Mouse (Mus musculus) bone marrow macrophage, adult 2 months (primary cell): Measurements from ENCODE around the gene Cnot1.

Experiments
- CTCF ChIP-seq: IDR thresholded peaks from 2 replicates; pipeline ENCODE4 v1.5.1; 2012; ENCODE audit warnings: low read depth, mild to moderate bottlenecking, low read length, moderate library complexity
- POLR2A ChIP-seq: IDR thresholded peaks from 2 replicates; pipeline ENCODE4 v1.6.1; 2012; ENCODE audit warnings: mild to moderate bottlenecking, low read depth, low read length, borderline replicate concordance

GRCm38 (mm10) chr8:95821266-95821665 lies 14.0 kb upstream of the Cnot1 start:
- TF ChIP-seq POLR2A, result no peak
- no peak for TF ChIP-seq CTCF
